Mouse (Mus musculus) ES-Bruce4 (cell line): ENCODE measurements around the gene Ndufs4. TPM values are rescaled to one million over a fixed set of nuclear protein-coding genes. Genes with fewer than 3 reads are reported as not detected.
"Not testable (repeated sequence)": the region's sequence is repeated elsewhere in the genome, so short reads cannot be mapped to it uniquely, and the experiment has no call there.

Experiments
- H3K27ac ChIP-seq: 2 replicates; pipeline ENCODE4 v1.5.1; 2012; ENCODE audit warnings: low read length, inconsistent platforms; ENCODE audit not compliant: insufficient read depth
- H3K27me3 ChIP-seq: 2 replicates; pipeline ENCODE4 v1.6.1; 2012; ENCODE audit warnings: mild to moderate bottlenecking, low read length, inconsistent platforms; ENCODE audit not compliant: control insufficient read depth, poor library complexity, insufficient read depth, severe bottlenecking
- H3K36me3 ChIP-seq: 2 replicates; pipeline ENCODE4 v1.6.1; 2012; ENCODE audit warnings: inconsistent platforms, mild to moderate bottlenecking, low read length, moderate library complexity; ENCODE audit not compliant: control insufficient read depth, poor library complexity, insufficient read depth, severe bottlenecking
- H3K4me1 ChIP-seq: one replicate; pipeline ENCODE4 v1.8.1; 2011; ENCODE audit warnings: low read length; ENCODE audit not compliant: control insufficient read depth, insufficient read depth
- H3K4me3 ChIP-seq: 2 replicates; pipeline ENCODE4 v1.5.1; 2011; ENCODE audit warnings: low read depth, mild to moderate bottlenecking, low read length
- H3K9ac ChIP-seq: 2 replicates; pipeline ENCODE4 v1.6.1; 2012; ENCODE audit warnings: low read depth, mild to moderate bottlenecking, inconsistent platforms; ENCODE audit not compliant: poor library complexity, severe bottlenecking
- H3K9me3 ChIP-seq: replicated peaks from 2 replicates; pipeline ENCODE4 v1.6.1; 2012; ENCODE audit warnings: mild to moderate bottlenecking, low read length, inconsistent platforms; ENCODE audit not compliant: control insufficient read depth, poor library complexity, insufficient read depth, severe bottlenecking
- CTCF ChIP-seq: IDR thresholded peaks from one replicate; pipeline ENCODE4 v1.8.1; 2011; ENCODE audit warnings: low read depth, low read length
- EP300 ChIP-seq: IDR thresholded peaks from 2 replicates; pipeline ENCODE4 v1.6.1; 2011; ENCODE audit warnings: low read depth, low read length; ENCODE audit not compliant: insufficient read depth
- POLR2A ChIP-seq: IDR thresholded peaks from one replicate; pipeline ENCODE4 v1.8.1; 2011; ENCODE audit warnings: low read length; ENCODE audit not compliant: insufficient read depth
- polyA plus RNA-seq: library from polyadenylated mRNA; stranded (reverse); fragments of >200 nt; gene quantifications from 2 replicates; pipeline ENCODE4 v1.2.4, GENCODE M21; 2011; ENCODE audit warnings: low read depth; ENCODE audit not compliant: missing spikeins, insufficient read depth, insufficient read length

Ndufs4 gene
- polyA plus RNA-seq, 1 experiment: 137 TPM

DNA sequence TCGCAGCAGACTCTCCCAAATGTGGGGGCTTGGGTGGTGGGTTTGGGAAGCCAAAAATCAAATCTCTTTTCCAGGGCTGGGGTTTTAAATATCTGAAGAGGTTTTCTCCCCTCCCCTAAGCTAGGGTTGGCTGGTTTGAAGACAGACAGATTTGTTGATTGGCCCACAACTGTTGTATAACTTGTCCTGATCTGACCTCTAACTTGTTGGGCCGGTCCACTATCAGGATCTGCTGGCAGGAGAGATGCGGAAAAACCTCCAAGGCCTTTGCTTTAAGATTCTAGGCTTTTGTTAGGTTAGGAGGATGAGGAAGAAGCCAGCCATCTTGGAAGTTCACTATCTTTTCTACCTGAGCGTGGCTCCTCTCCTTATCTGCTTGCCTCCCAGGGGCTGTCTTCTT is 91.5 kb downstream of the Ndufs4 start:
- TF ChIP-seq POLR2A: no peak
- no peak for TF ChIP-seq CTCF
- no peak for TF ChIP-seq EP300
- Histone ChIP-seq H3K9ac (no peak overlapping the region), H3K27me3 (no peaks in the 10 kb centered on the region), H3K4me1 (peaks cover 3% of the 10 kb centered on the region), H3K36me3 (no peaks in the 10 kb centered on the region), H3K4me3 (no peak overlapping the region), H3K9me3 (no peaks in the 10 kb centered on the region), H3K27ac (no peak overlapping the region)

DNA sequence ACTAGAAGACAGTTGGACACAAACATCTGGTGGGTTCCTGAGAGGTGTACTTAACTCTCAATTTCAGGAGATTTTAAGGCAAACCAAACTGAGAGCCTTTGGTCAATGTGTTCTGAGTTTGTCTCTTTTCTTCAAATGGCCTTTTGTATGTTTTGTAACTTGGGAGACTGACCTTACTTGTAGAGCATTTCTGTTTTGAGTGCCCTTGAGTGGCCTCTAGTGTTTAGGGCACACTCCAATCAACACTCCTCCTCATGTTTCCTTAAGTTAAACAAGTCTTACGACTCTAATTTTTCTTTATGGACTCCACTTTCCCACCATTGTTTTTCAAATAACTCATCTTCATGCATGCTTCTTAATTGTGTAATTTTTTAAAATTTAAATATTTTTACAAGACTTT is 98.6 kb downstream of the Ndufs4 start:
- no peak overlapping the region for H3K4me3 ChIP-seq
- no peaks in the 10 kb centered on the region for H3K9me3 ChIP-seq
- H3K36me3 ChIP-seq: peaks cover 2% of the 10 kb centered on the region; the same call in 1 of the 2 replicates
- H3K4me1 ChIP-seq: no peaks in the 10 kb centered on the region
- no peak overlapping the region for H3K27ac ChIP-seq
- no peaks in the 10 kb centered on the region for H3K27me3 ChIP-seq
- TF ChIP-seq EP300 (no peak), POLR2A (no peak), CTCF (no peak)
- no peak overlapping the region for H3K9ac ChIP-seq

DNA sequence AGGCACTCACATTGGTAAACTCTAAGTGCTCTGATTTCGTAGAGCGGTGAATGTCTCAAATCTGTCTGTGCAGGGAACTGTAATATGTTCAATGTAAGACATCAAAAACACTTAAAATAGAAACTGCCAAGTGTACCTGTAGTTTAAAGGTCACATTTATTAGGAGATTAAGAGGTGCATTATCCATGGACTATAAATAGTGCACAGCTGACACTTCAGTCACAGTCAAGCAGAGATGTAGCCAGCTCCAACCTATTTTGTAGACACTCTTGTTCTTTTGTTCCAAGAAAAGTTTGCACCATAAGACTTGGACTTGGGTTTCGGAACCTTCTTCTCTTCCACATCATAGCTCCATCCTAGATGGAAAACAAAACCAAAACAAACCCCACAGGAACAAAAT is 99.5 kb downstream of the Ndufs4 start:
- Histone ChIP-seq H3K4me3 (no peak overlapping the region), H3K9ac (no peak overlapping the region), H3K4me1 (no peaks in the 10 kb centered on the region), H3K9me3 (0 out of 2 replicates have a peak, but pooled peaks cover 2% of the 10 kb centered on the region), H3K27me3 (no peaks in the 10 kb centered on the region), H3K27ac (no peak overlapping the region), H3K36me3 (peaks cover 2% of the 10 kb centered on the region; the same call in 1 of the 2 replicates)
- no peak for TF ChIP-seq EP300
- TF ChIP-seq CTCF: no peak
- TF ChIP-seq POLR2A: no peak

DNA sequence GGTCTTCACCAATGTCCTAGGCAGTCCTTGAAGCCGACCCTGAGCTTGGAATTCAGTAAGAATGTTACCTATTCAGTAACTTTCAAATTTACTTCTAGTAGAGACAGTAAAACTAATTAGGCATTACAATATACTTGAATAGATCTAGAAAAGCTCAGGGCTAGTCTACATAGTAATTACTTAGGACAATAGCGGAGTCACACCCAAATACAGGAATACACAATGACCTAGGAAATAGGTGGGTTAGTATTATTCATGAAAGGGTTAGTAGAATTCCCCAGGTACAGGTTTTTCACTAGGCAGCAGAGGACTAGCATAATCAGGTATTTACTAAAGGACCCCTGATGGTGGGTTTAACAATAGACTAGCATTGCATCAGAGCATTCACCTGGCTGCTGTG is 109.4 kb downstream of the Ndufs4 start:
- peaks cover 36% of the 10 kb centered on the region for H3K9me3 ChIP-seq
- H3K9ac ChIP-seq: not testable (repeated sequence)

DNA sequence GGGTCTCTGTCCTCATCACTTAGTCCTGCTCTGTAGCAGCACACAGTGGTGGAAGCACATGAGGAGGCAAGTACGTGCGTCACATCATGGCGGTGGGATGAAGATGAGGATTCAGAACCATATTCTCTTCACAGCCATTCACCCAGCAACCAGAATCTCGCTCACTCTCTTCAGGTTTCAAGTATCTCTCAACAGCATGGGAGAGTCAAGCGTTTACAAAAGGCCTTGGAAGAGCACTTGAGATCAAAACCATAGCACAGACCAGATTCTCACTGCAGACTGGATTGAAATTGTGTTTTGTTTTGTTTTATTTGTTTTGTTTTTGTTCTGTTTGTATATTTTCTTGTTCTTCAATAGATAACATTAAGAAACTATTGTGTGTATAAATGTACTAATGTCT is 110.8 kb downstream of the Ndufs4 start:
- peaks cover 29% of the 10 kb centered on the region for H3K9me3 ChIP-seq
- H3K4me1 ChIP-seq: no peaks in the 10 kb centered on the region
- TF ChIP-seq CTCF (no peak), EP300 (no peak), POLR2A (no peak)
- peaks cover 2% of the 10 kb centered on the region; the same call in 1 of the 2 replicates for H3K36me3 ChIP-seq
- no peaks in the 10 kb centered on the region for H3K27me3 ChIP-seq
- no peak overlapping the region for H3K4me3 ChIP-seq
- no peak overlapping the region for H3K9ac ChIP-seq
- no peak overlapping the region; the same call in 1 of the 2 replicates for H3K27ac ChIP-seq

More for the DNA sequence above, 109.4 kb downstream of the Ndufs4 start:
- H3K4me3 ChIP-seq, H3K36me3 ChIP-seq, H3K4me1 ChIP-seq, H3K27me3 ChIP-seq, H3K27ac ChIP-seq: not testable (repeated sequence)

DNA sequence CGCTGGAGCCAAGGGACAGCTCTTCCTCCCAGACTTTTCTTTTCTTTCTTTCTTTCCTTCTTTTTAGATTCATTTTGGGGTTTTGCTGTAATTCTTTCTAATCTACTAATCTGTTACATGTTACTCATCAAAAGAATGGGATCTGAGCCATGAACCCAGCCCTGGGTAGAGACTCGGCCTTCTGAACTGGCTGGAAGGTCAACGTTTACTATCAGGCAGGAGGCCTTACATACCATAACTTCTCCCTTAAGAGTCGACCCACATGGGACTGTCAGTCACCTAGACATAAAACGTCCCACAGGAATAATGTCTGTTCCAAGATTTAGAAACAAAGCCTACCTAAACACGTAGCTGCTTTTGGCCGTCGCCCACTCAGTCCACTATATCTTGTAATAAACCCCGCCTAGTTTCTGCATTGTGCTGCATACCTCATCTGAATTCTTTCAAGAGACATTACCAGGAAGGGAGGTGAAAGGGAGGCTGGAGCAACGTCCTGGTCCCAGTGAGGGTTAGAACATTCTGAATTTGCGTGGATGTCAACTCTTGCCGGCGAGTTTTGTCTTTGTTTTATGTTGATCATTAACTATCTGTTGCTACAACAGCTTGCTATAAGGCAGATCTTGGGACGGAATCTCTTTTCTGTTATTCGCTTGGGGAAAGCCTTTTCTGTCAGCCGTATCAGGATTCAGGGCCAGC is 116.5 kb downstream of the Ndufs4 start:
- no peak for TF ChIP-seq CTCF
- Histone ChIP-seq H3K36me3 (no peaks in the 10 kb centered on the region), H3K9ac (no peak overlapping the region), H3K4me1 (peaks cover 2% of the 10 kb centered on the region), H3K9me3 (no peaks in the 10 kb centered on the region), H3K4me3 (no peak overlapping the region), H3K27me3 (no peaks in the 10 kb centered on the region), H3K27ac (no peak overlapping the region)
